Mouse (Mus musculus): Measurements from ENCODE around the gene Mtmr12.

DNA sequence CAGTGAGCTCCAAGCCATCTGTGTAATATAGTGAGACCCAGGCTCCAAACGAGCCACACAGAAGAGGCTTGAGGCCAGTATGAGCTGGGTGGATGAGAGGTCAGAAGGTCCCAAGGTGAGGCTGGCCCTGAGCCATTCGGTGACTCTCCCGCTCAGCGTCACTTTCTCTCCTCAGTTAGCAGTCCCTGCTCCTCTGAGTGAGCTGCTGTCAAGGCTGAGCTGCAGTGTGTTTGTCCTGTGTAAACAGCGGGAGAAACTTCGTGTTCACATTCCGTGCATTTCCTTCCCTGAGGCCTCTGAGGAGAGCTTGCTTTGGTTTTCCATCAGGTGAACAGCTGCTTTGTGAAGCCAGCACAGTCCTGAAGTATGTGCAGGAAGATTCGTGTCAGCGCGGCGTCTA lies 27.6 kb downstream of the Mtmr12 start:
- TF ChIP-seq CTCF (IDR thresholded peaks at IDR 0.05), result no peak
- no peak for TF ChIP-seq POLR2A (IDR thresholded peaks at IDR 0.05; ENCODE audit: insufficient read depth, low read depth, low read length)
- TF ChIP-seq EP300 (IDR thresholded peaks at IDR 0.05; ENCODE audit: insufficient read depth, low read depth, low read length), result no peak
